Mouse (Mus musculus): ENCODE results near the gene Cap1. TPM values are rescaled to one million over a fixed set of nuclear protein-coding genes. Genes with fewer than 3 reads are reported as not detected.
A peak's percentile ranks its signal among the peaks of the same experiment; 100 is the strongest.

The Cap1 gene
- total RNA-seq, 2 experiments from 2014 or later, result 267 to 277 TPM

DNA sequence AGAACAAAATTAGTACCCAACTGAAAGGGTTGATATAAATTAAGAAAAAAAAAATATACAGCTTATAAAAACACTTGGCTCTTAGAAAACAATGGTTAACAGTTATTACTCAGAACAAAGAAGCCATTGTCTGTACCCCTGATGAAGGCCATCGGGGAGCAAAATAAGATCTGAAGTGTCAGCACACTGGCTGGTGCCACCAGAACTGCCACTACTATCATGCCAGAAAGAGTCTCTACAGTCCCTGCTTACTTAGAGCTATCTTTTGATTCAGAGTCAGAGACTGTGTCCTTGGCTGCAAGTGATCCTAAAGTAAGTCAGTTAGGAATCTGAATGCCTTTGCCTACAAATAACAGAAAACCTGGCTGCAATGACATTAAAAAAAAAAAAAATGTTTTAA is 5.7 kb upstream of the Cap1 start:
- DNase-seq (ENCODE audit: low spot score in 2 of 2), result no peak
- intact Hi-C loops (cut with DNase I), result no loop called here

DNA sequence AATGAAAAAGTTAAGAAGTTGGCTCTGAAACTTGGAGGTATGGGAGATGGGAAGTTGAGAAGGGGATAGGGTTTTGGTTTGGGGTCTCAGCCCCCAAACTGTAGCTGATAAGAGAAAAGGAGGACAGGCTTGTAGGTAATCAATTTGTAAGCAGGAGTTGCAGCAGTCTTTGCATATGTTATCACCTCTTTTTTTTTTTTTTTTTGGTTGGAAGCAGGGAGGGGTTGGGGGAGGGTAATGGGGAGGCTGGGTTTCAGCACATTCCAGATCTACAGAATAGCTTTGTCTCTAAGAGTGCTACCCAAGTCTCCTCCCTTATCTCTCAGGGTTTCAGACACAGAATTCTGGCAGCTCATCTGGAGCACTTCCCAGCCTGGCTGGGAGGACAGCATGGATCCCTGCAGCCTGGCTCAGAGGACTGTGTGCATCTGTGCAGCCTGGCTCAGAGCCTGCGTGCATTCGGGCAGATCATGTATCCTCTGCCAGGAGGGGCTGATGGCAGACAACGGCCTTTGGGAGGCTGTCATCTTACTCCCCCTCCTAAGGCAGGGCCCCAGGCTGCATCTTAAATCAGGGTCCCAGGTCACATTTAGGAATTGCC is 5.1 kb upstream of the Cap1 start:
- intact Hi-C loops (cut with DNase I), result no loop called here
- peak; percentile 78 to 85 for DNase-seq (ENCODE audit: low spot score in 2 of 2)

DNA sequence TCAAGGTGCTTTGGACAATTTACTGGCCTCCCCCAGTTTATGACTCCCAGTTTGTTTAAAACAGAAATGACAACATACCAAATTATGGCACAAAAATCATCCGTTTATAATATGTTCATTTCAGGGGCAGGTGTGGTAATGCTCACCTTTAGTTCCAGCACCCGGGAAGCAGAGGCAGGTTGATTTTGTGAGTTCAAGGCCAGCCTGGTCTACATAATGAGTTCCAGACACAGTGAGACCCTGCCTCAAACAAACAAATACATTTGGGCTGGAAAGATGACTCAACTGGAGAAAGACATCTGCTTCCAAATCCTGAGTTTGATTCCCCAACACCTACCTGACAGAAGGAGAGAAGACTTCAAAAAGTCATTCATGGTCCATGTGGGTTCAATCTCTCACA is 1.5 kb upstream of the Cap1 start:
- no peak for DNase-seq (ENCODE audit: low spot score in 2 of 2)
- intact Hi-C loops (cut with DNase I), result no loop called here

DNA sequence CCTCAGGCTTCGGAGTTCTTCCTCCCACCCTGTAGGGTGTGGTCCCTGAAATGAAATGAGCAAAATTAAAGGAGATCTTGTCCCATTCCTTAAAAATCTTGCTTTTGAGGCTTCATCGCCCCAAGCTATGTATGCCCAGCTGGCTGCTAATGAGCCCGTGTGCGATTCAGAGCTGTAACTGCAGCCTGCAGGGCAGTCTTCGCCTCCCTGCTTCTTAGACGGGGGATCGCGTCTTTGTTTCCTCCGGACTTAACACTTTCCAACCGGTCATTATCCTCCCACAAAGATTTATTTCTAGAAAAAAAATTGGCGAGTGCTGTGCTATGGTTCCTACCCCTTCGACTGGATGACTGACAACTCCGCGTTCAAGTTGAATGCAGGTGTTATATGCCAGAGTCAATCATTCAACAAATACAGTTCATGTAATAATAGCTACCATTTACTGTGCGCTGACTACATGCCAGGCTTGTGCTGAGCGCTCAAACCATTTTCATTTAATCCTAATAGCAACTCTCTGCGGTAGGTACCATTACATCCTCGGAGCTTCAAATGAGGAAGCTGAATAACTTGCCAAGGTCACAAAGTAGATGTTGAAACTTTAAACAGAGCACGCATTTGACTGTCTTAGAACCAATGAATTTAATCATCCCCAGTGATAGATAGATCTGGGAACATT is 861 bp upstream of the Cap1 start:
- no peak for DNase-seq (ENCODE audit: low spot score in 2 of 2)
- intact Hi-C loops (cut with DNase I), result no loop called here

DNA sequence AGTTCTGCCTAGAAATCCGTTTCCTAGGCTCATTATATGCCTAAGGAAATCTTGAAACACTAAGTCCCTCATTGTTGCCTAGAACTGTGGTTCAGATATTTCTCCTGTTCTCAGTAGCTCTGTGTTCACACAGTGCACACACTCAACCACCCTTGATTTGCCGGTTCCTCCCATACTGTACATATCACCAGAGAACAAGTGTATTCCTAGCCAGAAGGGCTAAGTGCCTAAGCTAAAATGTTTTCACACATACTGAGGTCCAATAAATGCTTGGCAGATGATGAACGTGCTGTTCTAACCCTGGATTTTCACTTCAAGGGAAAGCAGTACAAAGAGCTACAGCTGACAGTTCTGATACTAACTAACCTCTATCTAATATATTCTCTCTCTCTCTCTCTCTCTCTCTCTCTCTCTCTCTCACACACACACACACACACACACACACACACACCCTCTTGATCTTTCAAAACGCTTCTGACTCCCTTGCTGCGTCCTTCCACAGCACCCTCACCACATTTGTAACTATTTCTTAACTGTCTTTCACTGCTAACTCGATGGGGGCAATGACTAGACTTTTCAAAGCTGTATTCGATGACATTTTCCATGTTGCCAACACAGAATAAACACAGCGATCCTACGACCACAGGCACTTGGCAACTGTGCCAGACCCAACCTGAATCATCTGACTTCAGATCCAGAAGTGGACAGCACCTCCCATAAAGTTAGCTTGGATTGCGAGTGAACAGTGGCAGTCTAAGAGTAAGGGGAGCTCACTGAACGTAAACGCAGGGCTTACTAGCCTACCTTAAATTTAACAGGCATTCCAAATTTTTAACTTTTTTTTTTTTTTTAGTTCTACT is 1.1 kb downstream of the Cap1 start:
- intact Hi-C loops (cut with DNase I), result no loop called here
- DNase-seq (ENCODE audit: low spot score in 2 of 2), result no peak

DNA sequence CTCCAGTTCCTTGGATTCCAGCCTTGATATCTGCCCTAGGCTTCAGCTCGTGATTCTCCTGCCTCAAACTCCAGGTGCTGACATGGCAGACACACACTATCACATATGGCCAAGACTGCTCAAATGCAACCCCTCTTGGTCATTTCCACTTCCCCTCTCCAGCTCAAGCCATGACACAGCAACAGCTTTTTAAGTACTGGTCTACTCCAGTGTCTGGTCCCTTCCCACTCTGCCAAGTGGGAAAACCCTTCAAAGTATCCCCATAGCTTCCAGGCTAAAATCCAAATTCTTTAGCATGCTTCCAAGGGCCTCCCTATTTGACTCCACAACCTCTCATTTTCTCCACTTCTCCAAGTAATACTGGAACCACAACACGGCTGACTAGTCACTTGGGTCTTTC is 1.8 kb downstream of the Cap1 start:
- intact Hi-C loops (cut with DNase I), result no loop called here

DNA sequence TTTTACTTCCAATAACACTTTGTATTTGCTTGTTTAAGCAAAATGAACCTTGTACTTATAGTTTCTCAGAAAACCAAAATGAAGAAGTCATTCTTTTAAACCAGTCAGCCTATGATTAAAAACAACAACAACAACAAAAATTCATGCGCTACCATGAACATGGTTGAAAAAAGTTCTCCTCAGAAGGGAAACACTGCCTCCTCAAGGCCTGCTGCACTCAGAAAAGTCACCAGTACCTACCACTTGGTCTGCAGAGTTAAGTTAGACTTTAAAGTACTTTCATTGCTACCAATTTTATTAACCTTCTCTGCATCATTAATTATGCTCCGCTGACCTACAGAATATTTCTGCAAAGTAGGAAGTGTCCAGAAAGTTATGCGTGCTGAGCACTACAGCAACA is 2.6 kb downstream of the Cap1 start:
- no peak for DNase-seq (ENCODE audit: low spot score in 2 of 2)

More for the DNA sequence above, 1.8 kb downstream of the Cap1 start:
- no peak for DNase-seq (ENCODE audit: low spot score in 2 of 2)

DNA sequence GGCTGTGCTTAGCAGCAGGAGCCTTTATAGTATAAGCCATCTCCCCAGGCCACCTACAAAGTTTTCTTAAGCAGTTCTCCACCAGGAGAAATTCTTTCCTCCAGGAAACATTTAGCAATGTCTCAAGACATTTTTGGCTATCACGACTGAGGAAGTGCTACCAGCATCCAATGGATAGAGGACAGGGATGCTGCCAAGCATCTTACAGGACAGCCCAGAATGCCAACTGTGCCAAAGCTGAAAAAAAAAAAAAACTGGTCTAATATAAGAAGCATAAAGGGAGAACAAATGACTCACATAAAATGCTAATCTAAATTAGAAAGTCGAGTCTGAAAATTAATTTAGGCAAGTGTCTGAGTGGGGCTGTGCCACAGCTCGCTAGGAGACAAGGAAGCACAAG is 3.3 kb downstream of the Cap1 start:
- DNase-seq (ENCODE audit: low spot score in 2 of 2), result peak in 1 of 2 experiments; percentile 23
- intact Hi-C loops (cut with DNase I), result no loop called here

More for the DNA sequence above, 2.6 kb downstream of the Cap1 start:
- intact Hi-C loops (cut with DNase I), result no loop called here

DNA sequence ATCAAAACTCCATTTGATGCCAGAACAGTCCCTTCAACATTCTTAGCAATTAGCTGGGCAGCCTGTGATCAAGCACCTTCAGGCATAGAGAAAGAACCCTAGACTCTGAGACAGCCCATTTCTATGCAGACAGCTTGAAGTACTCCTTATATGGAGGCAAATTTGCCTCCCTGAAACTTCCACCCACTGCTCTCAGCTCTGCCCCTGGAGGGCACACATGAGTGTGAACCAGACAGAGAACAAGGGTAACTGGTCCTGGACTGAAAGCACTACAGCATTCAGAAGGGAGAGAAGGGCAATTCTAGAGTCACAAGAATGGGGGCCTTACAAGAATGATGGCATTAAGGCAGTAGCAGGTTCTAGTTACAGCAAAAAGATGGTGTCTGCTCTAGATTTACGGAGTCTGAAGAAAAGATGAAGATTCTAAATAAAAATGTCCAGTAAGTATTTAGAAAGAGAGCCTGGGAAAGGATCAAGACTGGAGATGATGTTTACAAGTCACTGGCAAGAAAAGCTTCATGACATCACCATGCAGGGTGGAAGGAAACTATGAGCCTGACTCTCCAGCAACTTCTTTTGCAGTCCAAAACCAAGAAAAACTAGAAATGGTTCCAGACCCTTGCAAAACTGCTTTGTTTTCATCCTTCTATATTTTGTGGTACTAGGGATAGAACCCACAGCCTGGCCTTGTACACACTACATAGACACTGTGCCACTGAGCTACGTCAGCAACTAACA is 7.4 kb downstream of the Cap1 start:
- intact Hi-C loops (cut with DNase I), result no loop called here
- DNase-seq (ENCODE audit: low spot score in 2 of 2), result no peak

DNA sequence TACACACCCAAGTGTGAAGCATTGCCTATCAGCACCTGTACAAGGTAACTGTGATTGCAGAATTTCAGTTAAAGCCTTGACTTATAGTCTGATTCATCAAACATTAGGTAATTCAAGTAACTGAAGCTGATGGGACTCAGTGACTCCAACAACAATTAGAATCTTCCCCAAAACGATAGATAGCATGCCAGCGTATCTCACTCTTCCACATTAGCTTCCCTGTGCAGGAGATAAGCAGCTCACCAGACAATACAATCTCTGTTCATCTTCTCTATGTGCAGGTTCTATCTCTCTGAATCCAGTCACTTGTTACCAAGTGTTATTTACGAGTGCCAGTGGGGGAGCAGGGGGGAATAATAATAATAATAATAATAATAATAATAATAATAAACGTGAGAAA is 12.3 kb downstream of the Cap1 start:
- intact Hi-C loops (cut with DNase I), result no loop called here
- DNase-seq (ENCODE audit: low spot score in 2 of 2), result no peak

DNA sequence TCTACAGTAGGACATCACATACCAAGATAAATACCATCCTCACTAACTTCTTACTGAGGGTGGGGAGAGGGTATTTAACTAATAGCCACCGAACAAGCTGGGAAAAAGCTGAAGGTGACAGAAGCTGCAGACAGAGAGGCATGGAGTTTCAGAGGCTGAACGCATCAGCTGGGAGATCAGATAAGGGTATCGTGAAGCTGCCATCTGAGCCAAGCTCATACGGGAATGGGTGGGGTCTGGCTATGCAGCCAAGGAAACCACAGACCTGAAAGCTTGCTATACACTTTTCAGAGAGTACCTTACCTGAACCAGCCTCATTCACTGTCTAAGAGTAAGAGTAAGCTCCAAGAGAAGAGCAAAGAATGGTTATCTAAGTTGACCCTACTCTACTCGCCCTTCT is 12.9 kb downstream of the Cap1 start:
- no peak for DNase-seq (ENCODE audit: low spot score in 2 of 2)
- intact Hi-C loops (cut with DNase I), result no loop called here

DNA sequence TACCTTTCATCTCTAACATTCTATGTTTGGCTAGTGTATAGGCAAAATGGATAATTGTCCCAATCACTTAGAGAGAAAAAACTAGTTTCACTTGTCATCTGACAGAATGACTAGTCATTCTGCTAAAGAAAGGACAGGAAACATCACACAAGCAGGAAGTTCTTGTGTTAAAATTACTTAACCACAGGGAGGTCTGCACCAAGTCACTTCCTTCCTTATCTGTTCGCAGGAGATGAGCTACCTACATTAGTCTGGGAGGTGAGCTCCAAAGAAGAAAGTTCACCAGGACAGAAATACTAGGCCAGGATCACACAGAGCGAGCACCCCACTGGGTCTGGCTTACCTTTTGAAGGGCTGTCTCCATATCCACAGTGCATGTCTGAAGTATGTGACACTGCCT is 13.9 kb downstream of the Cap1 start:
- intact Hi-C loops (cut with DNase I), result no loop called here
- no peak for DNase-seq (ENCODE audit: low spot score in 2 of 2)

DNA sequence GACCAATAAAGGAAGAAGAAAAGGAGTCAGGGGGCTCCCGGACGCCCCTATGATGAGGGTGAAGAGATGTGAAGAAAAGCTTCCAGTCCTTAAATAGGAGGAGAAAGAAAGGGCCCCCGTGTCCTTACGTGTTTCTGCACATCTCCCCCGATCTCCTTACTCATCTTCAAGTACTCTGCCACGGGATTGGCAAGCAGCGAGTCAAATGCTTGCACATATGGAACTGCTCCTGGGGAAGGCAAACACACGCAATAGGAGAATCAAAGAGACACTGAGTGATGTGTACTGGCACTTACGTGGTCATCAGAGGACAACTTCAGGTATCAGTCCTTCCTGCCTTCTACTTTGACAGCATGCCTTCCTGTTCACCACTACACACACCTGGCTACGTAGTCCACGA is 14.6 kb downstream of the Cap1 start:
- intact Hi-C loops (cut with DNase I), result no loop called here
- DNase-seq (ENCODE audit: low spot score in 2 of 2), result peak in 1 of 2 experiments; percentile 62

DNA sequence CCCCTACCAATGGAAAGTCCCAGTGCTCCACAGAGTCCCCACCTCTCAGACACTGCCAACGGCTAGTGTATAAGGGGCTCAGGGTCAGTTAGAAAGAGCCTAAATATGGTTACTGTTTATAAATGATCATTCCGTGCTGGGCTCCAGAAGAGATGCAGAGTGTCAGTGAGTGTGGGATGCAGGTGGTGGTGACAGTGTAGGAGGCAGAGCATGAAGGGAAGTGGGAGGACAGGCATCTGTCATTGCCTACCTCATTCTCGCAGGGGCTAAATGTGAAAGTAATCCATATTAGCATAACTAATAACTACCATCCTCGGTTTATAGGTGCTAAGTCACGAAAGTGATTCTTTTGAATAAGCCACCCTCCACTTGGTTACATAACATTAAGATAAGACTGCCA is 15.1 kb downstream of the Cap1 start:
- DNase-seq (ENCODE audit: low spot score in 2 of 2), result no peak
- intact Hi-C loops (cut with DNase I), result no loop called here

DNA sequence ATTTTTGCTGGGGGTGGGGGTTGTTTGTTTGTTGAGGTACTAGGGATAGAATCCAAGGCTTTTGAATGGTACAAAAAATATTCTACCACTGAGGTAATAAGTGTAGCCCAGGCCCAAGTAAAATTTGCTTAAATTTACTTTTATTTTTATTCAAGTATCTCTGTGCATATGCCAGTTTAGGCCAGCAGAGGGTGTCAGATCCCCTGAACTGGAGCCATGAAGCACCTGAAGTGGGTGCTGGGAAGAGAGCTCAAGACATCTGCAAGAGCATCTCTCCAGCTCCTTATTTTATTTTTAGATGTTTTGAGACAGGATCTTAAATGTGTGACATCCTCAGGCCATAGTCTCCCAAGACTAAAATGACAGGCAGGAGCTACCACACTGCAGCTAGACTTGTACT is 15.8 kb downstream of the Cap1 start:
- DNase-seq (ENCODE audit: low spot score in 2 of 2), result no peak

DNA sequence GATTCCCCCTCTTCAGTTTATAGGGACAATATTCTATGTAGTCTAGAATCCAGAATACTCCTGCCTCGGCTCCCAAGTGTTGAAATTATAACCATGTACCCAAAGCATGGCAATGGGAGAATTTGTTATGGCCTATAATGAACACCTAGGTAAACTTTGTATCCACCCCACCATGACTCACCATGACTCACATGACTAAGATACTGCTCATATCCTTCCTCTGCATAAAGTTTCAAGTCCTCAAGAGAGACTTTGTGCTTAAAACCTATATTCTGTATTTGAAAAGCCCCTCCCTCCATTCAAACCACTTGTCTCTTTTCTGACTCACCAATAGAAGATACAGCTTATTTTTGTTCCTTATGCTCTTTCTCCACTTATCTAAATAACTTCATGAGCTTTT is 17.8 kb downstream of the Cap1 start:
- intact Hi-C loops (cut with DNase I), result no loop called here
- DNase-seq (ENCODE audit: low spot score in 2 of 2), result no peak

More for the DNA sequence above, 15.8 kb downstream of the Cap1 start:
- intact Hi-C loops (cut with DNase I), result no loop called here

DNA sequence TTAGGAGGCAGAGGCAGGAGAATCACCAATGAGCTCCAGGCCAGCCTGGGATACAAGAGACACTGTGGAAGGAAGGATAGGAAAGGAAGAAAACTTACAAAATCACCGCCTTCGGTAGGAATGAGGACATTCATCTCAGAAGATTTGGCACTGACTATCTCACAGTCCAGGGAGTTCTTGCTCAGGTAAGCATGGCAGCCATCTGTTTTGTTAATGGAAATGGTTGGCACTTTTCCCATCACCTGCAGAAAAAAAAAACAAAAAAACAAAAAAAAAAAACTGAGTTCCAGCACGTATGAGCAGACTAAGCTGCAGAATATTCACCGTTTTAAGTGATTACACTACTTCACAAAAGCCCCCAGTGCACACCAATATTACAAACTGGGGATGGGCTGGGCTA is 24.0 kb downstream of the Cap1 start:
- intact Hi-C loops (cut with DNase I), result no loop called here
- no peak for DNase-seq (ENCODE audit: low spot score in 2 of 2)

DNA sequence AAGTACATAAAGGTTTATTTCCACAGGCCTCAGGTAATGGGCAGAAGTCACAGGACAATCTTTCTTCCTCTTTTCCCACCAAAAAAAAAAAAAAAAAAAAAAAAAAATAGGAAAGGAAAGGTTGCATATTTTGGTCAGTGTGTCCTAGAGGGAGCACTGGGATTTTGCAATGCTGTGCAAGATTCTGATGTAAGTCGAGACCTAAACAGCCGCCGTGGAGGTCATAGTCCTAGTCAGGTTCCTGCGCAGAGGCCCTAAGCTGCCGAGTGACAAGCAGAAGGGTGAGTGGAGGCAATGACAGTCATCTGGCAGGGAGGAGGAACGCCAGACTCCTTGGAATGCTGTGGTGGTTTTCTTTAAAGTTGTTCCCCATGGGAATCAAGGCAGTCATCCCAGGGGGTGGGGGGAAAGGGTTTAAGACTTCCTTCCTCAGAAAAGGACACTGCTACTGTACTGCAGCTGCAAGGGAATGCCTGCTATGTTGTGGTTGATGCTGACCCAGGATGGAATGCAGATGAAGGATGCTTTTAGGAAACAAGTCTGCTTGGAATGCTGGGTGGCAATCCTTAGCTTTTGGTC is 26.7 kb downstream of the Cap1 start:
- DNase-seq (ENCODE audit: low spot score in 2 of 2), result no peak
- intact Hi-C loops (cut with DNase I), result no loop called here

DNA sequence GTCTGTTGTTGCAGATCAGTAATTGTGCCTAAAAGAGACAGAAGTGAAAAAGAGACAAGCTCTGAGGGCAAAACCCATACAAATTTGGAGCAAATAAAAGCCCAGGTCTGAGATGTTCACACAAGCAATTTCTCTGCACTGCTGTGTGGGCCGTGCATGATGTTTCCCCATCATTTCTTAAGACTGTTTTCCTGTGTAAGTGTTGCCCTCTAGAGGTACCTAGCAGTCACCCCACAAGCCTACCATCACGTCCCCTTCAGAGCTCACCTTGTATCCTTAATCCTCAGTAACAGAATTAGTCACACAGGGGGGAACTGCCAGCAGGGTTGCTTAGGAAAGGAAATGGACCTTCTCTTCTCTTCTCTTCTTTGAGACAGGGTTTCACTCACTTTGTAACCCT is 27.9 kb downstream of the Cap1 start:
- intact Hi-C loops (cut with DNase I), result no loop called here
- DNase-seq (ENCODE audit: low spot score in 2 of 2), result no peak

DNA sequence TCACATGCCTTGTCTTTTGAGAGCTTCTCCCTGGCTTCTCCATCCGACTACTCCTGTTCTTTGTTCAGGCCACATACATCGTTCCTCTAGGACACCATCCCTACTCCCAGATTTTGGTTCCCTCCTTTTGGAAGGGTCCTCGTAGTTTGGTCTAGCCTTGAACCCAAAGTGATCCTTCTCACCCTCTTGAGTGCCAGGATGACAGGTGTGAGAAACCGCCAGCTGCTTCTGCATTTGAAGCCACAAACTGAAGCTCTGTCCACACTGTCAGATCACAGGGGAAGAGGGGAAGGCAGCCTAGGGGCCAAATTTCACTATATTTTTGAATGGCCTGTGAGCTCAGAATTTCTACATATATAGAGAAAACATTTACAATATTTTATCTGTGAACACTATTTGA is 31.1 kb downstream of the Cap1 start:
- no peak for DNase-seq (ENCODE audit: low spot score in 2 of 2)
- intact Hi-C loops (cut with DNase I), result no loop called here
